Mouse (Mus musculus) liver, embryonic 16.5 days (tissue): ENCODE results near the gene Rassf5. TPM values are rescaled to one million over a fixed set of nuclear protein-coding genes. Genes with fewer than 3 reads are reported as not detected.

Experiments
- ATAC-seq: fragments of 200-750 bp; cut with Nextera tagmentation; 2 replicates; pipeline ENCODE4 v1.8.0; 2017; ENCODE audit warnings: low read depth, mild to moderate bottlenecking, moderate number of reproducible peaks, moderate library complexity
- H3K27ac ChIP-seq: fragments of 300-500 bp; sonication (generic); 2 replicates; pipeline ENCODE4 v1.5.1; 2014; ENCODE audit warnings: mild to moderate bottlenecking, low read length
- H3K27me3 ChIP-seq: fragments of 300-500 bp; sonication (generic); 2 replicates; pipeline ENCODE4 v1.6.1; 2014; ENCODE audit warnings: low read depth, low read length, mixed read lengths; ENCODE audit not compliant: control insufficient read depth, insufficient read depth
- H3K36me3 ChIP-seq: fragments of 300-500 bp; sonication (generic); 2 replicates; pipeline ENCODE4 v1.6.1; 2014; ENCODE audit warnings: mild to moderate bottlenecking; ENCODE audit not compliant: control insufficient read depth, insufficient read depth
- H3K4me1 ChIP-seq: fragments of 300-500 bp; sonication (generic); 2 replicates; pipeline ENCODE4 v1.6.1; 2014; ENCODE audit warnings: low read depth, low read length, mixed read lengths; ENCODE audit not compliant: control insufficient read depth
- H3K4me2 ChIP-seq: fragments of 300-500 bp; sonication (generic); 2 replicates; pipeline ENCODE4 v1.6.1; 2014; ENCODE audit warnings: low read depth, low read length, mixed read lengths
- H3K4me3 ChIP-seq: fragments of 300-500 bp; sonication (generic); 2 replicates; pipeline ENCODE4 v1.5.1; 2014; ENCODE audit warnings: low read depth, mild to moderate bottlenecking, low read length
- H3K9ac ChIP-seq: fragments of 300-500 bp; sonication (generic); 2 replicates; pipeline ENCODE4 v1.6.1; 2014; ENCODE audit warnings: low read depth, low read length
- H3K9me3 ChIP-seq: fragments of 300-500 bp; sonication (generic); replicated peaks from 2 replicates; pipeline ENCODE4 v1.6.1; 2016; ENCODE audit warnings: low read length; ENCODE audit not compliant: control insufficient read depth
- WGBS: fragments of 180-500 bp; shearing (Covaris S2); extraction: QIAGEN DNeasy Blood & Tissue Kit; methylation state at CpG from one replicate; pipeline ENCODE4 v1.1.7; 2014; ENCODE audit not compliant: insufficient replicate concordance; 5-methylcytosine and 5-hydroxymethylcytosine counted together
- polyA plus RNA-seq: library from polyadenylated mRNA; unstranded; fragments of >200 nt; fragmentation: Nextera tagmentation; extraction: Ambion mirVana; gene quantifications from 2 replicates; pipeline ENCODE4 v1.2.1, GENCODE M21; 2015

The Rassf5 gene
- polyA plus RNA-seq, 1 experiment from 2014 or later = 6.8 TPM

GRCm38 (mm10) chr1:131207531-131207930, 37.5 kb downstream of the Rassf5 start:
- ATAC-seq = no peak
- H3K27ac ChIP-seq = no peak overlapping the region
- H3K4me2 ChIP-seq = no peak overlapping the region
- no peak overlapping the region for H3K4me3 ChIP-seq
- no peaks in the 10 kb centered on the region for H3K27me3 ChIP-seq
- WGBS = 14% methylated on average over 5 of the region's 5 CpGs
- H3K36me3 ChIP-seq = no peaks in the 10 kb centered on the region
- no peak overlapping the region for H3K9ac ChIP-seq
- no peaks in the 10 kb centered on the region for H3K4me1 ChIP-seq
- no peaks in the 10 kb centered on the region for H3K9me3 ChIP-seq

GRCm38 (mm10) chr1:131206342-131206741, 38.7 kb downstream of the Rassf5 start:
- Histone ChIP-seq H3K9ac (no peak overlapping the region), H3K9me3 (no peaks in the 10 kb centered on the region), H3K4me1 (no peaks in the 10 kb centered on the region), H3K4me2 (no peak overlapping the region), H3K36me3 (no peaks in the 10 kb centered on the region), H3K4me3 (no peak overlapping the region), H3K27me3 (no peaks in the 10 kb centered on the region), H3K27ac (no peak overlapping the region)
- 60% methylated on average over 5 of the region's 5 CpGs for WGBS
- ATAC-seq = no peak

GRCm38 (mm10) chr1:131204461-131204860, 40.6 kb downstream of the Rassf5 start:
- no peak overlapping the region for H3K9ac ChIP-seq
- H3K4me2 ChIP-seq = no peak overlapping the region
- H3K27ac ChIP-seq = no peak overlapping the region
- 38% methylated on average over 8 of the region's 8 CpGs for WGBS
- H3K4me3 ChIP-seq = no peak overlapping the region
- no peak for ATAC-seq
- H3K36me3 ChIP-seq = no peaks in the 10 kb centered on the region
- H3K4me1 ChIP-seq = no peaks in the 10 kb centered on the region; the same call in 1 of the 2 replicates
- no peaks in the 10 kb centered on the region for H3K9me3 ChIP-seq
- no peaks in the 10 kb centered on the region for H3K27me3 ChIP-seq

- no peak overlapping the region for H3K27ac ChIP-seq
- no peak overlapping the region for H3K4me2 ChIP-seq
- no peaks in the 10 kb centered on the region for H3K27me3 ChIP-seq
- no peaks in the 10 kb centered on the region; the same call in 1 of the 2 replicates for H3K4me1 ChIP-seq
- no peak overlapping the region for H3K4me3 ChIP-seq
- H3K9ac ChIP-seq = no peak overlapping the region
- 61% methylated on average over 4 of the region's 4 CpGs for WGBS
- H3K36me3 ChIP-seq = no peaks in the 10 kb centered on the region
- H3K9me3 ChIP-seq = no peaks in the 10 kb centered on the region
- no peak for ATAC-seq
Observed at GRCm38 (mm10) chr1:131201391-131201790, 43.7 kb downstream of the Rassf5 start.

- no peak for ATAC-seq
- no peak overlapping the region for H3K4me3 ChIP-seq
- no peak overlapping the region for H3K4me2 ChIP-seq
- H3K27me3 ChIP-seq = no peaks in the 10 kb centered on the region
- no peaks in the 10 kb centered on the region for H3K36me3 ChIP-seq
- H3K9ac ChIP-seq = no peak overlapping the region
- no peaks in the 10 kb centered on the region; the same call in 1 of the 2 replicates for H3K4me1 ChIP-seq
- no peak overlapping the region for H3K27ac ChIP-seq
- WGBS = 52% methylated on average over 10 of the region's 10 CpGs
- no peaks in the 10 kb centered on the region for H3K9me3 ChIP-seq
Observed at GRCm38 (mm10) chr1:131200588-131200987, 44.5 kb downstream of the Rassf5 start.

- Histone ChIP-seq H3K36me3 (no peaks in the 10 kb centered on the region), H3K9me3 (no peaks in the 10 kb centered on the region), H3K27ac (peak overlapping the region; percentile 63), H3K4me2 (peak overlapping the region; percentile 29; the same call in 1 of the 2 replicates), H3K9ac (peak overlapping the region; percentile 40; the same call in 1 of the 2 replicates), H3K27me3 (no peaks in the 10 kb centered on the region), H3K4me3 (peak overlapping the region; percentile 49), H3K4me1 (no peaks in the 10 kb centered on the region; the same call in 1 of the 2 replicates)
- ATAC-seq = peak; percentile 68
- WGBS = 12% methylated on average over 12 of the region's 12 CpGs
Observed at GRCm38 (mm10) chr1:131199976-131200375, 45.1 kb downstream of the Rassf5 start.

- H3K27ac ChIP-seq = peak overlapping the region; percentile 63
- no peaks in the 10 kb centered on the region; the same call in 1 of the 2 replicates for H3K4me1 ChIP-seq
- ATAC-seq = no peak
- no peaks in the 10 kb centered on the region for H3K36me3 ChIP-seq
- H3K4me3 ChIP-seq = peak overlapping the region; percentile 49
- H3K4me2 ChIP-seq = peak overlapping the region; percentile 29; the same call in 1 of the 2 replicates
- H3K27me3 ChIP-seq = no peaks in the 10 kb centered on the region
- no peaks in the 10 kb centered on the region for H3K9me3 ChIP-seq
- peak overlapping the region; percentile 40; the same call in 1 of the 2 replicates for H3K9ac ChIP-seq
- WGBS = 28% methylated on average over 18 of the region's 18 CpGs
Observed at GRCm38 (mm10) chr1:131199118-131199821, 45.8 kb downstream of the Rassf5 start.

- Histone ChIP-seq H3K4me2 (peak overlapping the region; percentile 30; the same call in 1 of the 2 replicates), H3K9ac (no peak overlapping the region), H3K27me3 (no peaks in the 10 kb centered on the region), H3K4me3 (peak overlapping the region; percentile 49), H3K4me1 (no peaks in the 10 kb centered on the region; the same call in 1 of the 2 replicates), H3K36me3 (no peaks in the 10 kb centered on the region), H3K9me3 (no peaks in the 10 kb centered on the region), H3K27ac (peak overlapping the region; percentile 63)
- ATAC-seq = no peak
- WGBS = 41% methylated on average over 9 of the region's 9 CpGs
Observed at GRCm38 (mm10) chr1:131198417-131198960, 46.6 kb downstream of the Rassf5 start.

- no peak overlapping the region for H3K4me3 ChIP-seq
- H3K27ac ChIP-seq = no peak overlapping the region
- no peaks in the 10 kb centered on the region for H3K9me3 ChIP-seq
- 56% methylated on average over 2 of the region's 2 CpGs for WGBS
- no peaks in the 10 kb centered on the region for H3K36me3 ChIP-seq
- no peak for ATAC-seq
- H3K4me1 ChIP-seq = no peaks in the 10 kb centered on the region; the same call in 1 of the 2 replicates
- H3K4me2 ChIP-seq = no peak overlapping the region
- H3K27me3 ChIP-seq = no peaks in the 10 kb centered on the region
- H3K9ac ChIP-seq = no peak overlapping the region
Observed at GRCm38 (mm10) chr1:131196107-131196506, 49.0 kb downstream of the Rassf5 start.
